In genomic region chr4:136892811-136893210, GRCm38 (mm10) we compare ENCODE assay signal across 8 mouse cellular contexts. TPM values are rescaled to one million over a fixed set of nuclear protein-coding genes. Genes with fewer than 3 reads are reported as not detected.
DNase-seq lines count a peak whose midpoint lies in the region; ATAC-seq and TF ChIP-seq lines count a peak whose summit lies in the region.

TSS of gene C1qc (minus strand) at chr4:136893065.

- H3K79me2 ChIP-seq in heart, adult 2 months (replicated peaks; ENCODE audit: control insufficient read depth, insufficient read depth, low read length): no peaks in the 10 kb centered on the region

- 59% methylated on average over 5 of the region's 5 CpGs for WGBS in kidney, embryonic 14.5 days
- WGBS in heart, adult 2 months: 47% methylated on average over 5 of the region's 5 CpGs
- WGBS in midbrain, embryonic 12.5 days: 70% methylated on average over 5 of the region's 5 CpGs

- no peaks in the 10 kb centered on the region for H3K36me3 ChIP-seq in kidney, embryonic 14.5 days (ENCODE audit: control insufficient read depth, insufficient read depth, low read length)
- no peaks in the 10 kb centered on the region for H3K36me3 ChIP-seq in heart, adult 2 months (ENCODE audit: control insufficient read depth, insufficient read depth, low read length)
- H3K36me3 ChIP-seq in midbrain, embryonic 12.5 days: no peaks in the 10 kb centered on the region

- peak within 1 kb of the TSS; percentile 12; the same call in 1 of the 2 replicates for H3K9ac ChIP-seq in kidney, embryonic 14.5 days (ENCODE audit: low read depth, low read length)
- peak within 1 kb of the TSS; percentile 42; the same call in 1 of the 2 replicates for H3K9ac ChIP-seq in heart, adult 2 months (ENCODE audit: low read depth, low read length)
- H3K9ac ChIP-seq in midbrain, embryonic 12.5 days (replicated peaks): no peak within 1 kb of the TSS

- TF ChIP-seq EP300 in heart, adult 2 months (IDR thresholded peaks at IDR 0.05; ENCODE audit: insufficient read depth, low read depth, low read length): peak; percentile 42; the same call in 1 of the 2 replicates

- TF ChIP-seq POLR2A in heart, adult 2 months (IDR thresholded peaks at IDR 0.05; ENCODE audit: insufficient read depth, low read depth, low read length): peak; percentile 44

- no peaks in the 10 kb centered on the region for H3K4me1 ChIP-seq in kidney, embryonic 14.5 days (ENCODE audit: control insufficient read depth, insufficient read depth, low read length)
- no peaks in the 10 kb centered on the region for H3K4me1 ChIP-seq in heart, adult 2 months (ENCODE audit: control insufficient read depth, insufficient read depth, low read length)
- peaks cover 8% of the 10 kb centered on the region; the same call in 1 of the 2 replicates for H3K4me1 ChIP-seq in midbrain, embryonic 12.5 days

- intact Hi-C loops in heart, adult 2 months (cut with DNase I): no loop called here

- no peak within 1 kb of the TSS for H3K4me3 ChIP-seq in kidney, embryonic 14.5 days (ENCODE audit: low read length)
- H3K4me3 ChIP-seq in heart, adult 2 months: no peak within 1 kb of the TSS
- H3K4me3 ChIP-seq in layer of hippocampus, adult 2 months: peak within 1 kb of the TSS; percentile 24; the same call in 1 of the 2 replicates
- H3K4me3 ChIP-seq in midbrain, embryonic 12.5 days: no peak within 1 kb of the TSS

- H3K27me3 ChIP-seq in kidney, embryonic 14.5 days (ENCODE audit: control insufficient read depth, insufficient read depth, low read length): peaks cover 25% of the 10 kb centered on the region
- H3K27me3 ChIP-seq in heart, adult 2 months (ENCODE audit: control insufficient read depth, insufficient read depth, low read length): peaks cover 1% of the 10 kb centered on the region; the same call in 1 of the 2 replicates
- H3K27me3 ChIP-seq in midbrain, embryonic 12.5 days: peaks cover 71% of the 10 kb centered on the region

- no peaks in the 10 kb centered on the region for H3K9me3 ChIP-seq in kidney, embryonic 14.5 days (ENCODE audit: control insufficient read depth, low read length)
- no peaks in the 10 kb centered on the region for H3K9me3 ChIP-seq in midbrain, embryonic 12.5 days

- H3K27ac ChIP-seq in kidney, embryonic 14.5 days (ENCODE audit: low read depth, low read length): no peak within 1 kb of the TSS
- peak within 1 kb of the TSS; percentile 20; the same call in 1 of the 2 replicates for H3K27ac ChIP-seq in heart, adult 2 months
- peak within 1 kb of the TSS; percentile 43; the same call in 1 of the 2 replicates for H3K27ac ChIP-seq in layer of hippocampus, adult 2 months
- H3K27ac ChIP-seq in midbrain, embryonic 12.5 days (replicated peaks): no peak within 1 kb of the TSS

- no peak for ATAC-seq in kidney, embryonic 14.5 days (ENCODE audit: low FRiP score, low TSS enrichment)
- ATAC-seq in midbrain, embryonic 12.5 days (ENCODE audit: low FRiP score, low read depth): no peak

- no peak for TF ChIP-seq CTCF in heart, adult 2 months (IDR thresholded peaks at IDR 0.05)
- TF ChIP-seq CTCF in layer of hippocampus, adult 2 months (conservative IDR thresholded peaks at IDR 0.05): no peak

- H3K4me2 ChIP-seq in kidney, embryonic 14.5 days (replicated peaks; ENCODE audit: low read depth, low read length): no peak within 1 kb of the TSS
- no peak within 1 kb of the TSS for H3K4me2 ChIP-seq in midbrain, embryonic 12.5 days (replicated peaks)

- DNase-seq in kidney, adult 18-20 months: no peak
- no peak for DNase-seq in adrenal gland, postnatal 14 days
- peak; percentile 28 to 57 for DNase-seq in heart, adult 2 months
- no peak for DNase-seq in layer of hippocampus, adult 2 months (ENCODE audit: low spot score in 2 of 2)
- no peak for DNase-seq in right cerebral cortex, postnatal 14 days
- no peak for DNase-seq in ovary, postnatal 10 days (ENCODE audit: low spot score)

RNA-seq across cellular contexts. Expression of gene C1qc, which starts in this region (rescaled TPM):
- polyA plus RNA-seq in kidney, embryonic 14.5 days (2014; fragmentation: Nextera tagmentation; extraction: Ambion mirVana): 16.9 and 21.3 TPM in 2 replicates
- total RNA-seq in adrenal gland, postnatal 14 days (2021): 23.6 and 28.0 TPM in 2 replicates
- 10 to 100 TPM; 39.6 to 41.5 TPM for total RNA-seq in heart, adult 2 months (2021)
- polyA plus RNA-seq in heart, adult 2 months (2012; rRNA removed): 57.0 and 63.2 TPM in 2 replicates
- 10 to 100 TPM; 40.0 to 41.8 TPM for total RNA-seq in layer of hippocampus, adult 2 months (2021)
- polyA plus RNA-seq in midbrain, embryonic 12.5 days (2016; fragmentation: Nextera tagmentation; extraction: Ambion mirVana): 17.3 and 23.9 TPM in 2 replicates

Comparison
In these comparisons a context has a peak if more than half of its experiments do, and no peak if none do; other contexts are left out.
1. H3K27ac ChIP-seq: peak in heart, adult 2 months (single experiment) and layer of hippocampus, adult 2 months (single experiment); none in kidney, embryonic 14.5 days (single experiment) and midbrain, embryonic 12.5 days (single experiment).
2. DNase-seq: peak in heart, adult 2 months (2 of 2); none in kidney, adult 18-20 months (single experiment), adrenal gland, postnatal 14 days (single experiment), layer of hippocampus, adult 2 months (0 of 2), right cerebral cortex, postnatal 14 days (single experiment) and ovary, postnatal 10 days (single experiment).